Mouse (Mus musculus): ENCODE measurements around the gene Nrip2. TPM values are rescaled to one million over a fixed set of nuclear protein-coding genes. Genes with fewer than 3 reads are reported as not detected.

Gene Nrip2
- polyA plus RNA-seq, 2 experiments, result 0.70 to 1.5 TPM

DNA sequence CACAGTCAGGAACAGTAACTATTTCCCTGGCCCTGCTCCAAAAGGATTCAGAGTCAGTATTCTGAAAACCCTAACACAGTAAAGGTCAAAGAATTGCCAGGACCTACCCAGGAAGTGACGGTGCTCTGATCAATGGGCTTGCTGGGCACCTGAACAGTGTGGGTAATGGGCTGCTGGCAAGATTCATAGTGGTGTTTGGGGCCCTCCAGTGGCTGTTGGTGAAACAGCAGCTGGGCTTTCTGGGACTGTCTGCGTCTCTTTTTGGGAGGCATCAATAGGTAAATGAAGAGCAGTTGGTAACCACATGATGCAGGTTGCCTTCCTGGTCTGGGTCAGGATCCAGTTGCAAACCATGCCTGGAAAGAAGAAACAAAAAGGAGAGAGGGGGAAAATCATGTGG lies 40.1 kb upstream of the Nrip2 start:
- no peak for TF ChIP-seq EP300 (IDR thresholded peaks at IDR 0.05; ENCODE audit: low read depth)
- TF ChIP-seq CTCF (IDR thresholded peaks at IDR 0.05; ENCODE audit: low read depth), result peak; percentile 86
- no peak for DNase-seq (ENCODE audit: low read depth in 3 of 3, low spot score in 3 of 3)
- Histone ChIP-seq H3K9me3 (ENCODE audit: control insufficient read depth, low read length) (no peaks in the 10 kb centered on the region), H3K9ac (replicated peaks) (no peak overlapping the region), H3K4me1 (replicated peaks; ENCODE audit: control insufficient read depth in 2 of 2, insufficient read depth in 2 of 2, low read length in 1 of 2) (peaks cover 2 to 13% of the 10 kb centered on the region in 2 experiments; a peak in 3 of 4 replicates), H3K27ac (no peak overlapping the region), H3K4me3 (ENCODE audit: insufficient read depth in 1 of 2, low read depth in 2 of 2, low read length in 2 of 2) (no peak overlapping the region), H3K4me2 (ENCODE audit: low read depth) (no peak overlapping the region), H3K27me3 (ENCODE audit: control insufficient read depth, insufficient read depth, low read length) (peaks cover 10% of the 10 kb centered on the region), H3K36me3 (replicated peaks; ENCODE audit: control insufficient read depth, insufficient read depth, low read depth) (peaks cover 20% of the 10 kb centered on the region)
- WGBS (ENCODE audit: insufficient replicate concordance), result 56% methylated on average over 2 of the region's 2 CpGs
- ATAC-seq (ENCODE audit: insufficient read depth), result no peak

DNA sequence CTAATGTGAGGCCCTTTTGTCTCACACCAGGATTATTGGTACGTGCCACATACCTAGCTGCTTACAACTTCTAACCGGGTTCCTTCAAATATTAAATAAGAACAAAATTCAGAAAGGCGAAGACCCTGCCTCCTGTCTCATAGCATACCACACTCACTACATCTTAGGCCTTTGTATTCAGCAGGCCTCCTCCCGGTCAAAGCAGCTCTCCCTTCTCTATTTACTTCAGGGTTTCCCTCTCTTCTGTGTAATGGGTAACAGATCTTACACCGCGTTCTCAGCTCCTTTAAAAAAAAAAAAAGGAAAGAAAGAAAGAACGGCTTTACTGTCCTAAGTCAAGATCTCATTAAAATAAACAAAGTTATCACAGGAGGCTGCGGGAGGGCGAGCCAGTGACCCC lies 37.2 kb upstream of the Nrip2 start:
- Histone ChIP-seq H3K4me2 (ENCODE audit: low read depth) (peak overlapping the region; percentile 91), H3K36me3 (replicated peaks; ENCODE audit: control insufficient read depth, insufficient read depth, low read depth) (peaks cover 32% of the 10 kb centered on the region), H3K27ac (peak overlapping the region; percentile 78), H3K27me3 (ENCODE audit: control insufficient read depth, insufficient read depth, low read length) (no peaks in the 10 kb centered on the region), H3K9me3 (ENCODE audit: control insufficient read depth, low read length) (no peaks in the 10 kb centered on the region), H3K4me3 (ENCODE audit: insufficient read depth in 1 of 2, low read depth in 2 of 2, low read length in 2 of 2) (peak overlapping the region; percentile 66 to 67), H3K9ac (replicated peaks) (peak overlapping the region; percentile 86), H3K4me1 (replicated peaks; ENCODE audit: control insufficient read depth in 2 of 2, insufficient read depth in 2 of 2, low read length in 1 of 2) (peaks cover 0 to 13% of the 10 kb centered on the region in 2 experiments; a peak in 3 of 4 replicates)
- no peak for ATAC-seq (ENCODE audit: insufficient read depth)
- no peak for DNase-seq (ENCODE audit: low read depth in 3 of 3, low spot score in 3 of 3)
- TF ChIP-seq CTCF (IDR thresholded peaks at IDR 0.05; ENCODE audit: low read depth), result no peak
- no peak for TF ChIP-seq EP300 (IDR thresholded peaks at IDR 0.05; ENCODE audit: low read depth)
- 15% methylated on average over 9 of the region's 9 CpGs for WGBS (ENCODE audit: insufficient replicate concordance)

DNA sequence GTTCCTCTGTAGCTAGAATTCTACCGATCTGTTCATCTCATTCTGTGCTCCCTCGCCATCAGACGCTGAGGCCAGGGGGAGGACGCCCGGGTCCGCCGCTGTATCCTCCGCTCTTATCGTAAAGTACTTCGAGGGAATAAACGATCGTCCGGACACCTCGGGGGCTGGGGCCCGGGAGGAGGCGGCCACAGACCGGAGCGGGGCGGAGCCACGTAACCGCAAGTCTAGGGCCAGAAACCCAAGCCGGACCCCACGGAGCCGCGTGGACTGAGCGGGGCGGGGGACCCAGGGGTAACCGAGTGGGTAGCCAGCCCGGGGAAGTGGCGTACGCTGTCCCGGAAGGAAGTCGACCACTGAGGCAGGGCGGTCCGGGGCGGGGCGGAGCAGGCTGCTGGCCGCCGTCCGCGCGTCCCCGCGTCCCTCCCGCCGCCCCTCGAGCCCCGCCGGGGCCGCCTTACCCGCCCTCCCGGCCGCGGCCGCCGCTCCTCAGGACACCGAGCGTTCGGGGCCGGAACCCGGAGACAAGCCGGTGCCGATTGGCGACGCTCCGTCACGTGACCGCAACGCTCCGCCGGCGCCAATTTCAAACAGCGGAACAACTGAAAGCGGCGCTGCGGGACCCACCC lies 36.6 kb upstream of the Nrip2 start, which contains the start of the genes Rhno1 and Foxm1:
Rhno1 (minus strand) TSS at position 531 of the 626 bp plus-strand sequence.
Foxm1 (plus strand) TSS at position 587 of the 626 bp plus-strand sequence.
- Histone ChIP-seq H3K4me2 (ENCODE audit: low read depth) (peak within 1 kb of the TSS; percentile 91), H3K4me1 (replicated peaks; ENCODE audit: control insufficient read depth in 2 of 2, insufficient read depth in 2 of 2, low read length in 1 of 2) (peaks cover 0 to 13% of the 10 kb centered on the region in 2 experiments; a peak in 3 of 4 replicates), H3K4me3 (ENCODE audit: insufficient read depth in 1 of 2, low read depth in 2 of 2, low read length in 2 of 2) (peak within 1 kb of the TSS; percentile 66 to 67), H3K27ac (peak within 1 kb of the TSS; percentile 78), H3K36me3 (replicated peaks; ENCODE audit: control insufficient read depth, insufficient read depth, low read depth) (peaks cover 33% of the 10 kb centered on the region), H3K27me3 (ENCODE audit: control insufficient read depth, insufficient read depth, low read length) (no peaks in the 10 kb centered on the region), H3K9me3 (ENCODE audit: control insufficient read depth, low read length) (no peaks in the 10 kb centered on the region), H3K9ac (replicated peaks) (peak within 1 kb of the TSS; percentile 86)
- under 1% methylated on average over 55 of the region's 76 CpGs for WGBS (ENCODE audit: insufficient replicate concordance)
- ATAC-seq (ENCODE audit: insufficient read depth) (peak; percentile 89), DNase-seq (ENCODE audit: low read depth in 3 of 3, low spot score in 3 of 3) (peak; percentile 71 to 72 (median 72))
- TF ChIP-seq EP300 (IDR thresholded peaks at IDR 0.05; ENCODE audit: low read depth) (no peak), CTCF (IDR thresholded peaks at IDR 0.05; ENCODE audit: low read depth) (no peak)

DNA sequence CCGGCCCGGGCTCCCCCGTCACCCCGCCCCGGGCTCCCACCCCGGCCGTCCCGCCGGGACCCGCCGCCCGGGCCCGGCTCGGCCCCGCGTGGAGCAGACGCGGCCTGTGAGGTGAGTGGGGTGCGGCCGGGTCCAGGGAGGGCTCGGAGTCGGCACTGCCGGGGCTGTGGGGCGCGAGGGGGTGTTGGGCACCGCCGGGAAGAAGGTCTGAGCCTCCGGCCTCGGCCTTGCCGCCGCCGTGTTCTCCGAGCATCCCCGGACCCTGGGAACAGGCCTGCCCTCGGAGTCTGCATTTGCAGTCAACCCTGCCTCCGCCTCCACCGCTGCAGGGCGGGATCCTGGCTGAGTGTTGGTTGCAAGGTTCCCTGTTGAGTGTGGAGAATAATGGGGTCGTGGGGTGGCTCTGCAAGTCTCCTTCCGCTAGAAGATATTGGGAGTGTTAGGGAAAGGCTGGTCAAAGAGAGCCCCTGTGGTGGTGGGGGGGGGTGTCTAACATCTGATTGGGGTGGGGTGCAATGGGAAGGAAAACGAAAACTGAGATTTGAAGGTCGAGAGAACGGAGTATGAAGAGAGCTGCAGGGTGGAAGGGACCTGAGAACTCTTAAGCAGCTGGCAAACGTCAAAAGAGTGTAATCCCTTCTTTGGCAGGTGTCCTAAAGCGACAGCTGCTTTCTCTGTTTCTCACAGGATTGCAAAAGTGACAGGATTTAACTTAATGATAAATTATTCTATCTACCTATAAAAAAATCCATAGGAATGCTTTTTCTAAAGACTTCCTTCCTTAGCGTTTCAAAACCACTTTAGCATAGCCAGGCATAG lies 35.9 kb upstream of the Nrip2 start:
- peak overlapping the region; percentile 78 for H3K27ac ChIP-seq
- no peak for TF ChIP-seq CTCF (IDR thresholded peaks at IDR 0.05; ENCODE audit: low read depth)
- no peak for TF ChIP-seq EP300 (IDR thresholded peaks at IDR 0.05; ENCODE audit: low read depth)
- H3K36me3 ChIP-seq (replicated peaks; ENCODE audit: control insufficient read depth, insufficient read depth, low read depth), result peaks cover 33% of the 10 kb centered on the region
- ATAC-seq (ENCODE audit: insufficient read depth) (peak; percentile 45), DNase-seq (ENCODE audit: low read depth in 3 of 3, low spot score in 3 of 3) (no peak)
- no peaks in the 10 kb centered on the region for H3K27me3 ChIP-seq (ENCODE audit: control insufficient read depth, insufficient read depth, low read length)
- H3K4me2 ChIP-seq (ENCODE audit: low read depth), result peak overlapping the region; percentile 91
- H3K9me3 ChIP-seq (ENCODE audit: control insufficient read depth, low read length), result no peaks in the 10 kb centered on the region
- peak overlapping the region; percentile 66 to 67 for H3K4me3 ChIP-seq (ENCODE audit: insufficient read depth in 1 of 2, low read depth in 2 of 2, low read length in 2 of 2)
- H3K9ac ChIP-seq (replicated peaks), result peak overlapping the region; percentile 86
- peaks cover 0 to 13% of the 10 kb centered on the region in 2 experiments; a peak in 3 of 4 replicates for H3K4me1 ChIP-seq (replicated peaks; ENCODE audit: control insufficient read depth in 2 of 2, insufficient read depth in 2 of 2, low read length in 1 of 2)
- WGBS (ENCODE audit: insufficient replicate concordance), result 2% methylated on average over 46 of the region's 46 CpGs

DNA sequence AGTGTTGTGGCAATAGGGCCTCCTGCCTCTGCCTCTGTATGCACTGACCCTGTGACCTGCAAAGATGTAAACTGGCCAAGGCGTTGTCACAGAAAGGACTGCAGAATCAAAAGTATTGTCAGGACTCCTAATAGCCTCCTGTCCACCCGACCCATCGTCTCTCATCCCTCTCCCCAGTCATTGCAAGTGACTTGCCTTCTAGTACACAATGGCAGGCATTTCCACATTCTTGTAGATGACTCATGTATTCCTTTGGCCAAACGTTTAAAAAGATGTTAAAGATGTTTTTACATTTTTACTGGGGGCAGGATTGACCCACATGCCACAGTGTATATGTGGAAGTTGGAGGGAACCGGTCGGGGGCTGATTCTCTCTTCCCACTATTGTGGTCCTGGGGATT lies 34.4 kb upstream of the Nrip2 start:
- 78% methylated on average over 6 of the region's 6 CpGs for WGBS (ENCODE audit: insufficient replicate concordance)
- Histone ChIP-seq H3K9ac (replicated peaks) (no peak overlapping the region), H3K36me3 (replicated peaks; ENCODE audit: control insufficient read depth, insufficient read depth, low read depth) (peaks cover 36% of the 10 kb centered on the region), H3K27me3 (ENCODE audit: control insufficient read depth, insufficient read depth, low read length) (no peaks in the 10 kb centered on the region), H3K27ac (no peak overlapping the region), H3K4me3 (ENCODE audit: insufficient read depth in 1 of 2, low read depth in 2 of 2, low read length in 2 of 2) (no peak overlapping the region; a peak in 1 of 4 replicates), H3K4me1 (replicated peaks; ENCODE audit: control insufficient read depth in 2 of 2, insufficient read depth in 2 of 2, low read length in 1 of 2) (peaks cover 0 to 13% of the 10 kb centered on the region in 2 experiments; a peak in 3 of 4 replicates), H3K9me3 (ENCODE audit: control insufficient read depth, low read length) (no peaks in the 10 kb centered on the region), H3K4me2 (ENCODE audit: low read depth) (no peak overlapping the region; the same call in 1 of the 2 replicates)
- ATAC-seq (ENCODE audit: insufficient read depth) (no peak), DNase-seq (ENCODE audit: low read depth in 3 of 3, low spot score in 3 of 3) (no peak)
- no peak for TF ChIP-seq EP300 (IDR thresholded peaks at IDR 0.05; ENCODE audit: low read depth)
- no peak for TF ChIP-seq CTCF (IDR thresholded peaks at IDR 0.05; ENCODE audit: low read depth)
